Mouse (Mus musculus): Measurements from ENCODE around the gene Bmp6.

Gene Bmp6

GRCm38 (mm10) chr13:38513921-38514320 is 169.0 kb downstream of the Bmp6 start:
- DNase-seq (ENCODE audit: low read depth): no peak

- no peak for DNase-seq (ENCODE audit: low read depth)
These were observed 170.5 kb downstream of the Bmp6 start for GRCm38 (mm10) chr13:38515431-38515830.

- DNase-seq (ENCODE audit: low read depth): no peak
These were observed 170.9 kb downstream of the Bmp6 start for GRCm38 (mm10) chr13:38515845-38516244.

GRCm38 (mm10) chr13:38516582-38516981 is 171.7 kb downstream of the Bmp6 start:
- DNase-seq (ENCODE audit: low read depth): no peak

- no peak for DNase-seq (ENCODE audit: low read depth)
These were observed 175.4 kb downstream of the Bmp6 start for GRCm38 (mm10) chr13:38520299-38520698.

- DNase-seq (ENCODE audit: low read depth): peak; percentile 14
These were observed 177.2 kb downstream of the Bmp6 start for GRCm38 (mm10) chr13:38522056-38522654.

- DNase-seq (ENCODE audit: low read depth): no peak
These were observed 178.3 kb downstream of the Bmp6 start for GRCm38 (mm10) chr13:38523231-38523630.

GRCm38 (mm10) chr13:38525261-38525660 is 180.4 kb downstream of the Bmp6 start:
- no peak for DNase-seq (ENCODE audit: low read depth)

- DNase-seq (ENCODE audit: low read depth): no peak
These were observed 181.2 kb downstream of the Bmp6 start for GRCm38 (mm10) chr13:38526116-38526515.

- peak; percentile 6 for DNase-seq (ENCODE audit: low read depth)
These were observed 182.3 kb downstream of the Bmp6 start for GRCm38 (mm10) chr13:38527041-38527796.

GRCm38 (mm10) chr13:38527797-38528650 is 183.1 kb downstream of the Bmp6 start:
- peak; percentile 81 for DNase-seq (ENCODE audit: low read depth)

GRCm38 (mm10) chr13:38528687-38529294 is 183.9 kb downstream of the Bmp6 start, which contains the start of gene Txndc5:
Gene Txndc5 (minus strand): TSS chr13:38528824.
- peak; percentile 68 for DNase-seq (ENCODE audit: low read depth)

GRCm38 (mm10) chr13:38529576-38529975 is 184.7 kb downstream of the Bmp6 start:
- no peak for DNase-seq (ENCODE audit: low read depth)

GRCm38 (mm10) chr13:38531498-38531897 is 186.6 kb downstream of the Bmp6 start:
- DNase-seq (ENCODE audit: low read depth): no peak

GRCm38 (mm10) chr13:38533461-38533860 is 188.6 kb downstream of the Bmp6 start:
- no peak for DNase-seq (ENCODE audit: low read depth)

- no peak for DNase-seq (ENCODE audit: low read depth)
These were observed 189.1 kb downstream of the Bmp6 start for GRCm38 (mm10) chr13:38534016-38534415.

GRCm38 (mm10) chr13:38534731-38535130 is 189.8 kb downstream of the Bmp6 start:
- no peak for DNase-seq (ENCODE audit: low read depth)

GRCm38 (mm10) chr13:38537521-38537920 is 192.6 kb downstream of the Bmp6 start:
- DNase-seq (ENCODE audit: low read depth): no peak

GRCm38 (mm10) chr13:38539192-38539900 is 194.4 kb downstream of the Bmp6 start:
- DNase-seq (ENCODE audit: low read depth): no peak

GRCm38 (mm10) chr13:38543455-38544125 is 198.7 kb downstream of the Bmp6 start:
- DNase-seq (ENCODE audit: low read depth): no peak

Data from 416B (cell line).